Mouse (Mus musculus) urinary bladder, postnatal 10 days (tissue): ENCODE data around the gene Vmn1r90.
"Not testable (repeated sequence)": the region's sequence is repeated elsewhere in the genome, so short reads cannot be mapped to it uniquely, and the experiment has no call there.

Experiments used
- DNase-seq: peaks from one replicate; pipeline ENCODE4 v3.0.0; 2022; ENCODE audit warnings: low spot score

Vmn1r90 gene

DNA sequence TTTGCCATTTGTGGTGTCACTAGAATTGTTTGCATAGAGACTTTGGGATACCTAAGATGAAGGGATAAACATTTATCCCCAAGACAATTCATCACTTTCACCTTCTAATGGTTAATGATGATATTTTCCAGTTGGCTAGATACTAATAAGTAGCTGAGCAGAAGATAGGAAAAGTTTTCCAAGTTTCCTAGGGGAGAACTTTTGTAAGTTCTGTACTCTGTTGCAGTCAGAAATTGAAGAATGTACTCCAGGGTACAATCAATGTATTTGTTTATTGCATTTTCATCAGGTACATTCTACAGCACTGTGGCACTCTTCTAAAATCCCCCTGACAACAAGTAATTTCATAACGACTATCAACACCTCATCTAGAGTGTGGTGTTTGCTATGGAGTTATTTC, at the start of gene Vmn1r90:
TSS of gene Vmn1r90 (minus strand) at position 101 of the 400 bp plus-strand sequence.
- DNase-seq = no peak

DNA sequence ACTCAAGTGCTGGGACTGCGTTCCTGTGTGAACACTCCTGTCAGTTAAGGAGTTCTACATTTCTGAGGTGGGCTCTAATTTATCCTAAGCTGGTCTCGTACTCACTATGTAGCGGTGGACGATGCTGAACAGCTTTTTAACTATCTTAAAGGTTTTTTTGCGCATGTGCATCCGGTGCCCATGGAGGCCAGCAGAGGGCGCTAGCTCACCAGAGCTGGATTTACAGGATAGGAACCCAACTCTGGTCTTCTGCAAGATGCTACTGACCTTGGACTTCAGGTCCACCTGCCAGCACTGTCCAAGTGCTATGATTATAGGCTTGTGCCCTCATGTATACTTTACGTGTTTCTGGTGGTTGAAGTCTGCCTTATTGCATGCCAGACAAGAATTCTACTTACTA, 29.7 kb upstream of the Vmn1r90 start:
- DNase-seq = not testable (repeated sequence)

DNA sequence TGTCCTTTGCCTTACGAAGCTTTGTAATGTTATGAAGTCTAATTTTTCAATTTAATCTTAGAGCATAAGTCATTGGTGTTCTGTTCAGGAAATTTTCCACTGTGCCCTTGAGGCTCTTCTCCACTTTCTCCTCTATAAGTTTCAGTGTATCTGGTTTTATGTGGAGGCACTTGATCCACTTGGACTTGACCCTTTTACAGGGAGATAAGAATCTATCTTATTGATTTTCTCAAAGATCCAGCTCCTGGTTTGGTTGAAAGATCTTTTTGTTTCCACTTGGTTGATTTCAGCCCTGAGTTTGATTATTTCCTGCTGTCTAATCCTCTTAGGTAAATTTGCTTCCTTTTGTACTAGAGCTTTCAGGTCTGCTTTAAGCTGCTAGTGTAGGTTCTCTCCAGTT, 11.0 kb downstream of the Vmn1r90 start:
- no peak for DNase-seq

DNA sequence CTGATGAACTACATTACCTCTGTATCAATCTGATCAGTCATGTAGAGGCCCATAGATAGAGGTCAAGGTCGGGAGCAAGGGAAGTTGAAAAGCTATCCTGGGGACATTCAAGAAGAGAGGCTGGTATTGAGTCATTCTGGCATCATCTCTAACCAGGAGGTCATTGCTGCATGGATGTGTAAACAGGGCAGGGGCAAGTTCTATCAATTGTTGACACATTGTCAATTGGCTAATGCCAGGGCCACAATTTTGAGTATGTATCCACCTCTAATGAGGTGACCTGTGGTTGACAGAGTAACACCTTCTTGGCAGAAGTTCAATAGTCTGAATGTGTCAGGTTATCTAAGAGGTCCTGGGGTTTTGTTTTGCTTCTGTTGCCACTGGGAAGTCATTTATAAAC, 38.0 kb downstream of the Vmn1r90 start:
- DNase-seq = no peak

DNA sequence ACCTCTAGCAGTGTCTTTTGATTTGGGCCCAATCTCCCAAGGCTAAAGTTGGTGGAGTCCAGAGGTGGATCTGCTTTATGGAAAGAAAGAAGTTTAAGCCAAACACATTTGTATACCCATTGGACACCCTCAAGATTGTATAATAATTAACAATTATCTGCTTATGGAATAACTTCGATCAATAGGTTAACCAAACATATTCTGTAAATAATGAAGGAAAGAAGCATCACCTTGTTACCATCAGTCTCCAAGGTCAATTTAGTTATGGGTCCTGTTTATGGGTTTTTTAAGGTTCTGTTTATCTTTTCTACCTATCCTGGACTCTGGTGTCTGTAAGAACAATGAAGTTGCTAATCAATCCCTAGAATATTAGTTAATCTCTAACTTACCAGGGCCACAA, 40.7 kb downstream of the Vmn1r90 start:
- DNase-seq = no peak

DNA sequence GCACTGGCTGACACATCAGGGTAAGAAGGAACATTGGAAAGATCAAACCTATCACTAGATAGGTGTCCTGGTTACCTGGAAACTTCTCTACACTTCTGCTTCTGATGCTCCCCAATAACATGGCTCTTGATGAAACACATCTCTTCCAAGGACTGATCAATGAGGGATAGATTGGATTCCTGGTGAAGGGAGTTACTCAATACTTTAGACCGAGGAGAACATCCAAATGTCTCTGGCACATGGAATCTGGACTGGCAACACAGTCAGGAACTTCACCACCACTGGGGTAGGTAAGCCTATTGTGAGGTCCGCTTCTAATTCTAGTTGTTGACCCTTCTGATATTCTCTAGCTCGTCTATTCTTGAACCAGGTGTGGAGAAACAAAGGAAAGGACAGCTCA, 45.0 kb downstream of the Vmn1r90 start:
- no peak for DNase-seq
